Mouse (Mus musculus): Measurements from ENCODE around the gene Man1c1. TPM values are rescaled to one million over a fixed set of nuclear protein-coding genes. Genes with fewer than 3 reads are reported as not detected.

The Man1c1 gene
- polyA plus RNA-seq, 1 experiment from 2014 or later, result 2.4 TPM

DNA sequence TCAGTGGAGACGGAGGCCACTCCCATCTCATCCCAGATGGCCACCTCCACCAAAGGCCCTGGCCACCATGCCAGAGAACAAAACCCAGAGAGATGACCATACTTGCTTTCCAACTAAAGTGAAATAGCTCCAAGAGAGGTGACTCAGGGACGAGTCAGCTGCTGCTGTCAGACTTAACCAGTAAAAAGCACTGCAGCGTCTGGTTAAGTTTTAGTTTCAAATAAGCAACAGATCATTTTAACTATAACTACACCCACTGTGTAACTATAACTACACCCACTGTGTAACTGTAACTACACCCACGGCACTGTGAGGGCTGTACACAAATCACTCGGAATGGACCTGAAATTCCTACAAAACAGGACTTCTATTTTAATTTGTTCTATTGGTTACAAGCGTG is 17.0 kb upstream of the Man1c1 start:
- H3K4me1 ChIP-seq, result peaks cover 4% of the 10 kb centered on the region; the same call in 1 of the 2 replicates
- ATAC-seq (ENCODE audit: insufficient number of reproducible peaks, insufficient read depth, low FRiP score, low TSS enrichment, low read depth), result no peak
- 66% methylated on average over 6 of the region's 6 CpGs for WGBS
- H3K36me3 ChIP-seq, result no peaks in the 10 kb centered on the region
- no peaks in the 10 kb centered on the region for H3K9me3 ChIP-seq
- H3K9ac ChIP-seq, result no peak overlapping the region
- no peak overlapping the region for H3K27ac ChIP-seq
- H3K4me2 ChIP-seq, result no peak overlapping the region
- H3K27me3 ChIP-seq, result no peaks in the 10 kb centered on the region
- H3K4me3 ChIP-seq, result no peak overlapping the region

DNA sequence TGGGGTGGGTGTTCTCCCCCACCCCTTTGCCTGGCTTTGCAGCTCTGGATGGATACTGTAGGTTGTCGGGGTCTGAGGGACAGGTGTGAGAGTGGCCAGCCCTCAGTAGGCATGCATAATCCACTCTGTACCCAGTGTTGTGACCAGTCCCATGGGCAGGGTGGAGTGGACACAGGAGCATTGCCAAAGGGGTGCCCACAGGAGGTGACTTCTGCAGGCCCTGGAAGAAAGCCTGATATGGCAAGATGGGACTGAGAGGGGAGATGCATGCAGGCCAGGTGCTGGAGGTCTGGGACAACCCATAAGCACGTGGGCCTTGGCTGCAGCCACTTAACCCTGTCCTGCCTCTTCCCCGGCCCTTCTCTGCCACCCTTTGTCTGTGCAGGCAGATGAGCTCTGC is 16.3 kb upstream of the Man1c1 start:
- WGBS, result 69% methylated on average over 3 of the region's 3 CpGs
- Histone ChIP-seq H3K9me3 (no peaks in the 10 kb centered on the region), H3K4me1 (peaks cover 4% of the 10 kb centered on the region; the same call in 1 of the 2 replicates), H3K27me3 (no peaks in the 10 kb centered on the region), H3K27ac (no peak overlapping the region), H3K4me2 (no peak overlapping the region), H3K9ac (no peak overlapping the region), H3K4me3 (no peak overlapping the region), H3K36me3 (no peaks in the 10 kb centered on the region)
- no peak for ATAC-seq (ENCODE audit: insufficient number of reproducible peaks, insufficient read depth, low FRiP score, low TSS enrichment, low read depth)

DNA sequence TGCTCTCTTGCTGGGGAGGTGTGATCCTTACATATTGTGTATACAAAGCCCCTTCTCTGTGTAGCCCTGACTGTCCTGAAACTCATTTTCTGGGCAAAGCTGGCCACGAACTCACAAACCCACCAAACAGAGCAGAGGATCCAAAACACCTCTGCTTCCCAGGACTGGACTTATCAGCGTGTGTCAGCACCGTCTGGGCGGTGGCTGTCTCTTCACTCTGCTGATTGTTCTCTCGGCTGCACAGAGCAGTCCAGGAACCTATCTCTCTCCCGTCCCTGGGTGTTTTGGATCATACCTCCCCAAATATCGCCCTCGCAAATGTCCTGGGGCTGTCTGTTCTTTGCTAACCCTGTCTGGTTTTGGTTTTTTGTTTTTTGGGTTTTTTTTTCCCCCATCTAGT is 15.4 kb upstream of the Man1c1 start:
- H3K27ac ChIP-seq, result no peak overlapping the region
- H3K9ac ChIP-seq, result 0 out of 2 replicates have a peak overlapping the region, but pooled peaks have one; percentile 32
- H3K36me3 ChIP-seq, result no peaks in the 10 kb centered on the region
- no peaks in the 10 kb centered on the region for H3K9me3 ChIP-seq
- no peak for ATAC-seq (ENCODE audit: insufficient number of reproducible peaks, insufficient read depth, low FRiP score, low TSS enrichment, low read depth)
- H3K4me3 ChIP-seq, result no peak overlapping the region
- H3K4me1 ChIP-seq, result no peaks in the 10 kb centered on the region
- H3K27me3 ChIP-seq, result no peaks in the 10 kb centered on the region
- H3K4me2 ChIP-seq, result no peak overlapping the region
- 74% methylated on average over 8 of the region's 8 CpGs for WGBS

DNA sequence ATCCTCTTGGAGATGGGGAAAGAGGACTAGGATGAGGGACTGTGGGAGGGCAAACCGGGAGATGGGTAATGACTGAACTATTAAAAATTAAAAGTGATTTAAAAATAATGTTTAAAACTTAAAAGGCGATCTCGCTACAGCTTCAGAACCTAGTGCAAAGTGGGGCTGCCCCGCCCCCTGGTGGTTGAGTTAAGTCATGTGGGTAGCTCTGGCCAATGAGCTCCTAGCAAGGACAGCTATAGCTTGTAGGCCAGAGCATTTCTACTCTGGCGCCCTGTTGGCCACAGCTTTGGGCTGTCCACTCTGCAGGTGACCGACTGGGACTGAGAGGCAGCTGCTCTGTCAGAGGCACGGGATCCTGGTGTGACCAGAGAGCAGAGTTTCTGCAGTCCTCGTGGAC is 9.8 kb upstream of the Man1c1 start:
- no peaks in the 10 kb centered on the region for H3K27me3 ChIP-seq
- H3K36me3 ChIP-seq, result no peaks in the 10 kb centered on the region
- H3K9me3 ChIP-seq, result no peaks in the 10 kb centered on the region
- H3K9ac ChIP-seq, result peak overlapping the region; percentile 61; the same call in 1 of the 2 replicates
- no peak overlapping the region for H3K4me3 ChIP-seq
- H3K4me2 ChIP-seq, result peak overlapping the region; percentile 36
- 5% methylated on average over 8 of the region's 8 CpGs for WGBS
- H3K27ac ChIP-seq, result no peak overlapping the region
- peaks cover 6% of the 10 kb centered on the region; the same call in 1 of the 2 replicates for H3K4me1 ChIP-seq
- ATAC-seq (ENCODE audit: insufficient number of reproducible peaks, insufficient read depth, low FRiP score, low TSS enrichment, low read depth), result peak; percentile 82; the same call in 1 of the 2 replicates

DNA sequence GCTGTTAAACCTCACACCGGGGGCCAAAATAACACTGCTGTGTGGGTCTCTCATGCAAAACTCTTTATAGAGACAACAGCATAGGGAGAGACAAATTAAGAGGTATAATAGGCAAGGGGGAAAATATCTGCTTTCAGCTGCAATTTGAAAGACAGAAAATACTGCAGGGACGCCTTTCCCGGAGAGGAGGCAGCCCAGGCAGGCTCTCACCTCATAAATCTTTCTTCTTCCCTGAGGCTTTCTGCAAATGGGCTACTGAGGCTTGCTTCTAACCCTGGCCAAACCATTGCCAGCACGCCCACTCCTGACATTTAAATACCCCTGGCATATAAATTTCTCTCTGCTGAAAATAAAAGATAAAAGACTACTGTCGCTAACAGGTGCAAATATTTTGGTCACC is 1.2 kb upstream of the Man1c1 start:
- no peak overlapping the region for H3K4me2 ChIP-seq
- H3K27ac ChIP-seq, result no peak overlapping the region
- H3K9ac ChIP-seq, result no peak overlapping the region; the same call in 1 of the 2 replicates
- 65% methylated on average over 5 of the region's 5 CpGs for WGBS
- ATAC-seq (ENCODE audit: insufficient number of reproducible peaks, insufficient read depth, low FRiP score, low TSS enrichment, low read depth), result no peak
- H3K9me3 ChIP-seq, result no peaks in the 10 kb centered on the region
- H3K4me1 ChIP-seq, result peaks cover 25% of the 10 kb centered on the region
- no peaks in the 10 kb centered on the region for H3K36me3 ChIP-seq
- peaks cover 50% of the 10 kb centered on the region for H3K27me3 ChIP-seq
- H3K4me3 ChIP-seq, result no peak overlapping the region

DNA sequence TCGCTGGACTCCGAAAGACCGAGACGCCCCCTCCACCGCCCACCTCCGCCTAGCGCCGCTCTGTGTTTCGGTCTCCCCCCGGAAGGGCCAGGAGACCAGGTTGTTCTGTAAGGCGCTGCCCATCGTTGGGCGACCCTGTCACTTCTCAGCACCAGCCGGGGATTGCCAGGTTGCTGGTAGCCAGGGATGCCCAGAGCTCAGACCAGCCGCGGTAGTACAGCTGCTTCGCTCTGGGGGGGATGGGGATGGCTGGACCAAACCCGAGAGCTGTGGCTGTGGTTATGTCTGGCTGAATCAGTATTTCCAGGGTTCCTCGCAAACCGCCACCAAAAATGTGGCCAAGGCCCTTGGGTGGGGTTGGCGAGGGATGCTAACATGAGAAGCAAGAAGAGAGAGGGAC is 500 bp upstream of the Man1c1 start:
- Histone ChIP-seq H3K9me3 (no peaks in the 10 kb centered on the region), H3K27ac (no peak overlapping the region), H3K27me3 (peaks cover 50% of the 10 kb centered on the region), H3K4me3 (peak overlapping the region; percentile 65), H3K4me2 (peak overlapping the region; percentile 99), H3K36me3 (no peaks in the 10 kb centered on the region), H3K9ac (peak overlapping the region; percentile 71), H3K4me1 (peaks cover 25% of the 10 kb centered on the region)
- under 1% methylated on average over 21 of the region's 21 CpGs for WGBS
- no peak; the same call in 1 of the 2 replicates for ATAC-seq (ENCODE audit: insufficient number of reproducible peaks, insufficient read depth, low FRiP score, low TSS enrichment, low read depth)

DNA sequence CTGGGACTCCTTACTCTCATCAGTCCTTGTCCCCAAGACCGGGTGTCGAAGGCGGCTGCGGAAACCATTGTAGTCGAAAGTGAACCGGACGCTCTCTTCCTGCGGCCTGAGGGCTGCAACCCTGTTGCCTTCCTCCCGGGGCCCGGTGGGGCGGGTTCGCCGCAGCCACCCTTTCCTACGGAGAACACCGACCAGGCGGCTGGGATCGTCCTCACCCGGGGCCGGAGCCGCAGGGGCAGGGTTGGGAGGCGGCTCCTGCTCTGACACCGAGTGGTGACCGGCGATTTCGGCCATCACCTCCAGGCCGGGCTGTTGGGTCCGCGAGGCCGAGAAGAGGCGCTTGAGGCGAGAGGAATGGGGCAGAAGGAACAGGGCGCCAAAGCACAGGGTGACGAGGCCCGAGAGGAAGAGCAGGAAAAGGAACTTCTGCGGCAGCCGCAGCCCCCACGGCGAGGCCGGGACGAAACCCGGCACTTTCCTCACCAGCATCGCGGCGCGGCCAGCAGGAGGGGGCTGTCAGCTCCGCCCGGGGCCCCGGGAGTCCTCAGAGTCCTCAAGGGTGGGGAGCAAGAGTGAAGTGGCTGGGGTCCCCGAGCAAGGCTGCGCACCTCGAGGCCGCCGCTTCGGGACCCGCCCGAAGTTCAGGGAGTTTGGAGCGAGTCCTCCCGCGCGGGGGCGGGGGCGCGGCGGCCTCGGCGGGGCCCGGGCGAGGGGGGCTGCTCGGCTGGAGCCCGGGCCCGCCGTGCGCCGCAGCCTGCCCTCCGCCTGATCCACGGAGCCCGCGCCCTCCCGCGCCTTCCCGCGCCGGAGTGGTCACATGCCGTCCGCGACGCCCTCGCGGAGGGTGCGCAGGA is 882 bp downstream of the Man1c1 start:
- H3K27me3 ChIP-seq, result peaks cover 50% of the 10 kb centered on the region
- under 1% methylated on average over 74 of the region's 90 CpGs for WGBS

DNA sequence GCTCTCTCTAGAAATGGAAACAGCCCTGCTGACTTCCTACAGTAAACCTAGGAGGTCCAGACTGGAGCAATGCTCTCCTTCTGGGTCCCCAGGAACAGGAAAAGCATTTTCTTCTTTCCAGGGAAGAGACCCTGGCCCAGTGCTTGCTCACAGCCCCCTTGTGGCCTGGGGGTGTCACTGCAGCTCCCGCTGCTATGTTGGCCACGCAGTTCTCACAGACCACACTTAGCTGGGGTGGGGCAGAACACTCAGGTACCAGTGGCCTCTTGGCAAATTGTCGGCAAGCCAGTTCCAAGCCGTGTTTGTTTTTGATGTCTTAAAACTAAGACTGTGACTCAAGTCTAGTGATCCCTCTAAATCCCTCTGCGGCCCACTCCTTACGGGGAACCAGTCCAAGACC is 2.2 kb downstream of the Man1c1 start:
- Histone ChIP-seq H3K9me3 (no peaks in the 10 kb centered on the region), H3K4me2 (peak overlapping the region; percentile 99), H3K27ac (no peak overlapping the region), H3K4me1 (peaks cover 25% of the 10 kb centered on the region), H3K4me3 (peak overlapping the region; percentile 65), H3K36me3 (no peaks in the 10 kb centered on the region), H3K27me3 (peaks cover 50% of the 10 kb centered on the region), H3K9ac (peak overlapping the region; percentile 27; the same call in 1 of the 2 replicates)
- no peak for ATAC-seq (ENCODE audit: insufficient number of reproducible peaks, insufficient read depth, low FRiP score, low TSS enrichment, low read depth)
- WGBS, result 33% methylated on average over 6 of the region's 6 CpGs

More for the DNA sequence above, 882 bp downstream of the Man1c1 start:
- Histone ChIP-seq H3K27ac (no peak overlapping the region), H3K4me3 (peak overlapping the region; percentile 65), H3K9ac (peak overlapping the region; percentile 74), H3K4me1 (peaks cover 25% of the 10 kb centered on the region), H3K36me3 (no peaks in the 10 kb centered on the region), H3K9me3 (no peaks in the 10 kb centered on the region), H3K4me2 (peak overlapping the region; percentile 99)
- ATAC-seq (ENCODE audit: insufficient number of reproducible peaks, insufficient read depth, low FRiP score, low TSS enrichment, low read depth), result no peak

DNA sequence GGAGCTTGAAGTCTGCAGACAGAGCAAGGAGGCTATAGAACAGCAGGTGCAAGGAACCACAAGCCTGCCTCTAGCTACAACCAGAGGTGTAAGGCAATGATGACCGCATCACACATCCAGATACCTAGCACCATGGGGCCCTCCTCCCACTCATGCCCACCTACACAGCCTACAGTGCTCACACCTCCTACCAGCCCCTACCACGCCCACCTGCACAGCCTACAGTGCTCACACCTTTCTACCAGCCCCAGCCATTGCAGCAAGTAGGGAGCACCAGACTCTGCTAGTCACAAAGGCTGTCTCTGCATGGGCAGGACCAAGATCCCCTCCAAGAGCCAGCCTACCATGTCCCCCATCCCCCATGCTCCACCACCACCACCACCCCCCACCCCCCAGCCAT is 3.2 kb downstream of the Man1c1 start:
- Histone ChIP-seq H3K4me3 (no peak overlapping the region), H3K36me3 (no peaks in the 10 kb centered on the region), H3K9ac (no peak overlapping the region), H3K27me3 (peaks cover 46% of the 10 kb centered on the region), H3K27ac (no peak overlapping the region), H3K4me2 (no peak overlapping the region), H3K9me3 (no peaks in the 10 kb centered on the region), H3K4me1 (peaks cover 25% of the 10 kb centered on the region)
- no peak for ATAC-seq (ENCODE audit: insufficient number of reproducible peaks, insufficient read depth, low FRiP score, low TSS enrichment, low read depth)
- 87% methylated on average over 2 of the region's 2 CpGs for WGBS

DNA sequence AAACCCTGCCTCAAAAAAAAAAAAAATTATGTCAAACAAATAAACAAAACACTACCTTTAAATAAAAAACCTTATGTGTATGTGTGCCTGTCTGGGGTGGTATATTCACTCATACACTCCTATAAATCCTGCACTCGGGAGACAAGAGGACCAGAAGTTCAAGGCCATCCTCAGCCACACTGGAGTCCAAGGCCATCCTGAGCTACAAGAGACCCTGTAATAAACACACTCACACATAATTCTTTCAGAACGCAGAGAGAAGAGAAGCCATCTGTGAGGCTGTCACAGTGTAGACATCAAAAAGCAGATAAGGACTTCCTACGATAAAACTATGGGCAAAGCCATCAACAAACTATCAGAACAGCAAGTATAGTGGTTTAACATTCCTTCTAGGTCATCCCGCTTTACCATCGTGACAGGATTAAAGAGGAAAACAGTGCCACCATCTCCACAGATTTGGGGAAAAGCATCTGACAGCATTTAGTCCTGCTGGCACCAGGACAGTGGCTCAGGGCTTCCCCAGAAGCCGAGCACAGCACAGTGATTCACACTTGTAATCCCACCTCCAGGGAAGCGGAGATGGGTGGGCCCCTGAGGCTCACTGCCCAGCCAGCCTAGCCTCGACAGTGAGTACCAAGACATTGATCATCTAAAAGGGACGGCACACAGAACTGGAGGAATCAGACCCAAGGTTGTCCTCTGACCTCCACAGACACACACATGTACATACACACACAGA is 10.7 kb downstream of the Man1c1 start:
- 74% methylated on average over 9 of the region's 9 CpGs for WGBS
- ATAC-seq (ENCODE audit: insufficient number of reproducible peaks, insufficient read depth, low FRiP score, low TSS enrichment, low read depth), result no peak
- no peak overlapping the region for H3K4me3 ChIP-seq
- no peak overlapping the region for H3K27ac ChIP-seq
- no peaks in the 10 kb centered on the region for H3K36me3 ChIP-seq
- H3K9ac ChIP-seq, result no peak overlapping the region
- H3K4me1 ChIP-seq, result no peaks in the 10 kb centered on the region
- no peaks in the 10 kb centered on the region for H3K9me3 ChIP-seq
- no peaks in the 10 kb centered on the region for H3K27me3 ChIP-seq
- H3K4me2 ChIP-seq, result no peak overlapping the region

DNA sequence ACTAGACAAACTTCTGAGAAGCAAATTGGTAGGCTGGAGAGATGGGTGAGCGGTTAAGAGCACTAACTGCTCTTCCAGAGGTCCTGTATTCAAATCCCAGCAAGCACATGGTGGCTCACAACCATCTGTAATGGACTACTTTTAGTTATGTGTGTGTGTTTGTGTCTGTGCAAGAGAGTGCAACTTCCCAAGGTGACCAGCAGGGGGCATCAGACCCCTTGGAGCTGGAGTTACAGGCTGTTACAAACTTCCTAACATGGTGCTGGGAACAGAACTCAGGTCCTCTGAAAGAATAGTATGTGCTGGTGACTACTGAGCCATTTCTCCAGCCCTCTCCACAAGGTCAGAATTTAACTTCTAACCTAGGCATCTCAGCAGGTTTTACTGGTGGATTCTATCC is 11.7 kb downstream of the Man1c1 start:
- Histone ChIP-seq H3K4me1 (no peaks in the 10 kb centered on the region), H3K36me3 (no peaks in the 10 kb centered on the region), H3K9ac (no peak overlapping the region), H3K9me3 (no peaks in the 10 kb centered on the region), H3K4me3 (no peak overlapping the region), H3K4me2 (no peak overlapping the region), H3K27ac (no peak overlapping the region), H3K27me3 (no peaks in the 10 kb centered on the region)
- no peak for ATAC-seq (ENCODE audit: insufficient number of reproducible peaks, insufficient read depth, low FRiP score, low TSS enrichment, low read depth)
- 91% methylated on average over 1 of the region's 1 CpGs for WGBS

Measured in embryonic facial prominence, embryonic 13.5 days (tissue).